Mouse (Mus musculus) adrenal gland, postnatal 14 days (tissue): ENCODE measurements around the gene Arf1. TPM values are rescaled to one million over a fixed set of nuclear protein-coding genes. Genes with fewer than 3 reads are reported as not detected.

Source experiments
- DNase-seq: peaks from one replicate; pipeline ENCODE4 v3.0.0; 2021; ENCODE audit warnings: mixed read lengths
- long read RNA-seq, 2 experiments: library from polyadenylated mRNA; stranded (forward); transcript quantifications; one replicate each; pipeline ENCODE4 v2.0.0; 2021
- total RNA-seq: library from RNA; stranded (reverse); gene quantifications from 2 replicates; pipeline ENCODE4 v1.2.3, GENCODE M21; 2021

The Arf1 gene
- 354 and 382 TPM in 2 replicates for total RNA-seq
- long read RNA-seq, experiment 1, transcript Arf1-201 (5 exons, 1,800 nt) = major isoform, 401 of 478 reads
- long read RNA-seq, experiment 1, transcript Arf1-202 (5 exons, 1,991 nt) = minor isoform, 11 of 478 reads
- long read RNA-seq, experiment 1, partial matches to known transcripts = 30 of 478 reads
- long read RNA-seq, experiment 1, other reads (novel, unspliced or antisense) = 36 of 478 reads
- long read RNA-seq, experiment 2, transcript Arf1-202 (5 exons, 1,991 nt) = minor isoform, 13 of 326 reads
- long read RNA-seq, experiment 2, transcript Arf1-201 (5 exons, 1,800 nt) = major isoform, 253 of 326 reads
- long read RNA-seq, experiment 2, partial matches to known transcripts = 52 of 326 reads
- long read RNA-seq, experiment 2, other reads (novel, unspliced or antisense) = 8 of 326 reads

DNA sequence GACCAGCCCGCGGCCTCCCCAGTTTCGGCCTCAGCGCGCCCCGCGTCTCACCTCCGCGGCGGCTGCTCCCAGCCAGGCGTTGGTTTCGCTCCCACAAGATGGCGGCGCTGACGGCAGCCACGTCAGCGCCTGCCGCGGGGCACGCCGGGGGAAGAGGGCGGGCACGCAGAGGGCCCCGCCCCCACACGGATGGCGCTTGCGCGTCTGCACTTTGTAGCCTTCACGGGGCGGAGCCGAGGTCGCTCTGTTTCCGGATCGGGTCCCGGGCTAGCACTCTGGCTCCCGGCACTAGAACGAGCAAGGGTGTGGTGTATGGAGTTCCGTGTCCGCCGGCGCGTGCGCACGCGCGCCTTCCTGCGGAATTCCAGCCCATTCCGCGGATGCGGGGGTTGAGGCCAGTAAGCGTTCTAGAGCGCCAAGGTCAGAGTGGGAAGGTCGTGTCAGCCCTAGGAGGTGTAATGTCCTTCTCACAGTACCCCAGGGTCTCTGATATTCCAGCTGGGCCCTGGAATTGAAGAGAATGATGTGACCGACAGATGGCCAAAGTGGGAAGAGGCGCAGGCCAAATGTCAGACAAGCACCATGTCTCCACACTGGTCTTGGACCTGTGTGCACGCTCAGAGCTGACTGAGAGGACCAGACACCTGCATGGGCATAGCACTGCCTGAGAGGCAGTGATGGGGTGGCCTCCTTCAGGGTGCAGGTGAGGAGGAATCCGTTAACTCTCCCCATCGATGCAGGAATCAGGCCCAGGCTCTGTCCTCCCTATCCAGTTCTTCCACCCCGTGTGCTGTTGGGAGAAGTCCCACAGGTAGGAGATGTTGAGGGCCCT is at the start of gene Arf1:
Gene Arf1 (minus strand): TSS at position 149 of the 832 bp plus-strand sequence.
- DNase-seq = peak; percentile 98

- DNase-seq = no peak
Measured at GRCm38 (mm10) chr11:59276877-59277276, 48.8 kb upstream of the Arf1 start.

GRCm38 (mm10) chr11:59274184-59274583 is 46.1 kb upstream of the Arf1 start:
- DNase-seq = no peak

DNA sequence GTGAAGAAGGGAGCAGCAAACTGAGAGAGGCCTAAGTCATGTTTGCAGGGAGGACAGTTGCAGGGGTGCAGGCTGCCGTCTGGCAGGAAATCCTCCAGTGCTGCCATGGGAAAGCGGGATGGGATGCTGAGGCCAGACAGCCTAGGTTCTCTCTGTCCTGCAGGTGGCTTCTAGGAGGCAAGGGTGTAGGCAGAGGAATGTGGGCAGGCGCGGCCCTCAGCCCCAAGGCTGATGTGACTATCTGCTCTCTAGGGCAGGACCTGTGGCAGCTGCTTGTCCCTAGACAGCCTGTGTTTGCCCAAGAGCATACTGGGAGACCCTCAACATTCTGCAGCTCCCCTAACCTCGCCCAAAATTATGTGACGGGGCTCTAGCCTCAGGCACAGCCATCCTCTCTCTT is 38.7 kb upstream of the Arf1 start:
- no peak for DNase-seq

DNA sequence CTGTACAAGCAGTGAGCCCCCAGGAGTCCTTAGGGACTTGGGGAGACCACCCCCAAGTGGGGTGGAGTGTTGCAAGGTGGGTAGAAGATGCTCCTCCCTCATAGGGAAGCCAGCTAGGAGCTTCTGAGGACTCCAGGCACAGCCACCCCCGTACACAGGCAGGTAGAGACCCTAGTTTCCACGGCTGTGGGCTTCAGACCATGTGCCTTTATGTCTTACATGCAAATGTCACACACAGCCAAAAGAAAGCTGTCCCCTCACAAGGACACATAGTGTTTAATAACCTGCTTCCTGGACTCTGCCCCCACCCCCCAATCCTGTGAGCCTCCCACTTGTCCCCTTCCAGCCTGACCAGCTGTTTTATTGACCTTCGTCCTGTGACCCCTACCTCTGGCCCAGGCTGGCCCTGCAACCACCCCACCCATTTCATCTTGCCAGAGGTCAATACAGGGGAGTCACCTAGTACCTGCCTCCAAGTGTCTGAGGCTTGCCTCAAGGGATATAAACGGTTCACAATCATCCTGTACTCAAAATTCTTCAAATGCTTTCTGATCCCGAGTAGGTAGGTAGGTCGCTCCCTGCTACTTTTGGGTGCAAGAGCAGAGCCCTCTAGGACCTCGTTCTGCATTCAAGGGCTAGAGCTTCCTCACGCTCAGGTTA is 37.2 kb upstream of the Arf1 start:
- DNase-seq = no peak

GRCm38 (mm10) chr11:59264593-59264992 is 36.5 kb upstream of the Arf1 start:
- no peak for DNase-seq

- peak; percentile 75 for DNase-seq
Measured at GRCm38 (mm10) chr11:59263870-59264563, 35.9 kb upstream of the Arf1 start.

DNA sequence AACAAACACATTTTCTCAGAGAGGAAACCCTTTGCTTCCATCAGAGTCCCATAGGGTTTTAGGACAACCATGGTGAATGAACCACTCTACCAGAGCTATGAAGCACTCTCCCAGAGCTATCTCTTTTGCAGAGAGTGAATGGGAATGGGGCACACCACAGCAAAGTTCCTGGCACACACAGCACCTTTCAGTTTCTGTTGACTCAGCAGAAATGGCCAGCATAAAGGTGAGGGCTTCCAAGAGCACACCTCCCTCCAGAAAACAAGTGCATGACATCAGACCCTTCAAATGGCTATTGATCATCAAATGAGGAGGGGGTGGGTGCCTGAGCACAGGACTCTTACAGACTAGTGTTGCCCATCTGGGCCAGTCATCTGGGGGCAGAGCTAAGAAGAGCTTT is 34.2 kb upstream of the Arf1 start:
- no peak for DNase-seq

DNA sequence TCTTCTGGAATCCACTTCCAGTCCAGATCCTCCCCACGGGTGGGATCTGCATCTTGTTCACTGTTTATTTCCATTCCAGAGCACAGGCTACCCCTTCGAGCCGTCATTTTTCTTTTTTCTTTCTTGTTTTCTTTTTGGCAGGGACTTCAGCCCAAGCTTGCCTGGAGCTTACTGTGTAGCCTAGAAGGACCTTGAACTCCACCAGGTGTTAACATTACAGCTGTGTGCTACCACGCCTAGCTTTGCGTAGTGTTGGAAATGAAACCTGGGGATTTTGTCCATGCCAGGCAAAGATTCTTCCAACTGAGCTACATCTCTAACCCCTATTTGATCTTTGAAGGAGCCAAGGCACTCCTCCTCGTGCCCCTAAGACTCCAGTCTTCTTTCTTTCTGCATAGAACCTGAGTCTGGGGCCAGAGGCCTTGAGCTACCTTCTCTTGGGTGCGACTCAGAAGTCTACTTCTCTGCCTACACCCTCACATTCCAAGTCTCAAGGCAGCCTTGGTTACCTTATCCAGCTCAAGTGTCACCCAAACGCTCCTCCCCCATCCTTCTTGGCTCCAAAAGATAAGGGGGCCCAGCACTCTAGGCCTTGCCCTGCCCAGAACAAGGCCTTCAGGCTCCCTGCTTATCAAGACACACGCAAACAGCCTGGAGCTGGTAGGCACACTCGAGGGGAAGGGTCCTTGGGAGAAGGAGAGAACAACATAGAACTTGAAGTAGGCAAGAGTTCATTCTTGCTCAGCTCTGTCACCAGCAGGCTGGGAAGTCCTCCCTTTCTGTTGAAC is 32.8 kb upstream of the Arf1 start:
- no peak for DNase-seq

DNA sequence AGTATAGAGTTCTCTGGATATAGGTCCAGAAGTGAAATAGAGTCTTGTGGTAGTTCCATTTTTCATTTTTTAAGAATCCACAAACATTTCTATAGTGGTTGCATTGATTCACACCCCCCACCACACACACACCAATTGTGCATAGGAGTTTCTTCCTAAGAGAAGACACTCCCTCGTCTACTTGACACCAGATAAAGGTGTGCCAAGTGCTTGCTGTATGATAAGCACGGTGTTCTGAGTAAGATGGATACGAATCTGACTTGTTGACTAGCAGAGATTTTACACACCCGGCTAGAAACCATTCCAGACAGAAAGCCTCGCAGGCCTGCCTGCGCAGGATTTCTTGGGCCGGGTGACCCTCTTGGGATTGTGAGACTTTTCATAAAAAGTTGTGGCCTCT is 31.6 kb upstream of the Arf1 start:
- no peak for DNase-seq

DNA sequence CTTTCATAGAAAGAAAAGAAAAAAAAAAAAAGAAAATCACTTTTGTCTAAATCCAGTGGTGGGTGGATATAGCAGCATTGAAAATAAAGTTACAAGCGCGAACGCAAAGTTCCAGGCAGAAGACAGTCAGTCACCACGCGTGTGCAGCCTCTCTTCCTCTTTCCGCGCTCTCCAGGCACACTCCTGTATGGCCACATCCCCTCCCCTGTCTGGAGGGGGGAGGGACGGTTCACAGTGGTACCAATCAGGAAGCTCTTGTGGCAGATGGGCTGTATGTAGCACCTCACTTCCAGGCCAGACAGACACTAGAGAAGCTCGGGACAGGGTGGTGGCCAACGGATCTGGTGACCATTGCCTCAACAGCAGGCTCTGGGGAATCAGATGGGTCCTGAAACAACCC is 20.0 kb upstream of the Arf1 start:
- no peak for DNase-seq

GRCm38 (mm10) chr11:59243856-59244255 is 15.8 kb upstream of the Arf1 start:
- DNase-seq = no peak

- no peak for DNase-seq
Measured at GRCm38 (mm10) chr11:59241841-59242240, 13.8 kb upstream of the Arf1 start.

GRCm38 (mm10) chr11:59239796-59240195 is 11.7 kb upstream of the Arf1 start:
- no peak for DNase-seq

- no peak for DNase-seq
Measured at GRCm38 (mm10) chr11:59239428-59239785, 11.3 kb upstream of the Arf1 start.

- DNase-seq = peak; percentile 90
Measured at GRCm38 (mm10) chr11:59238525-59239427, 10.7 kb upstream of the Arf1 start.

DNA sequence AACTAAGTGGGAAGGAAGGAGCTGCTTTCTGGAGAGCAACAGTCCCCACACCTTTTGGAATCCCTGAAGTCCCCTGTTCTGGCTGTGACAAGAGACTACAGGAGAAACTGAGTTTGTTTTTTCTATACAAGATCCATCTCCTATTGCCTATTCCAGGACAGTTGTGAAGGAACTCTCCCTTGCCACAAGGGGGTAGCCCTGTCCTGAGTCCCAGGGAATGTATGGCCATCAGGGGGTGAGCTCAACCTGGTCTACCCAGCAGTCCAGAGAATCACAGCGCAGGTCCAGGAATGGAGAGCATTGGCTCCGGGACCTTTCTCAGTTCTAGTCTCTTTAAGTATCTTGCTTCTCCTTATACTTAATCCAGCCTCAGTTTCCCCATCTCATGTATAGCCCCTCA is 4.7 kb upstream of the Arf1 start:
- no peak for DNase-seq

DNA sequence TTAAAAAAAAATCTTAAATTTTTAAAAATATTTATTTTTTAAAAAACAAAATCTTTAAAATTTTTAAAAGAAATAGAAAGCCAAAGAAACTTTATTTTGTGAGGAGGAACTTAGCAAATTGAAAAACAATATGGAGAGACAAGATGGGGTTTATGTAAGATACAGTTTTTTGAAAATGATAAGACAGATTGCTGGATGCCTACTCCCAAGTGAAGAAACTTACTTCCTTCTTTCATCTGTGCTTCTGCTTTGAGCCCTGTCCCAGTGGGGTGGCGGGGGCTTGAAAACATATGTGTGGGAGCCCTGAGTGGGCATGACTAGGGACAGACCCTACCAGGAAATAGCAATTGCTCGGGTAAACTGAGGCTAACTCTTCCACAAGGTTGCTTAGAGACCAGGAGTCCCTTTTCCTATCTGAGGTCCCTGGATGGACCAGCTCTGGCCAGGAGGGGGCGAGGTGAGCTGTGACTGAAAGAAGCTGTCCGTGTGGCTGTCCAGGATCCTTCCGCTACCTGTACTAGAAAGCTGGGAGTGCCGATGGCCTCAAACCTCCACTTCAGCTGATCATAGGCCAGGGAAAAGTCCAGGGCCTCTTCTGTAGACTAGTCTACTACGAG is 2.2 kb upstream of the Arf1 start:
- peak; percentile 81 for DNase-seq

DNA sequence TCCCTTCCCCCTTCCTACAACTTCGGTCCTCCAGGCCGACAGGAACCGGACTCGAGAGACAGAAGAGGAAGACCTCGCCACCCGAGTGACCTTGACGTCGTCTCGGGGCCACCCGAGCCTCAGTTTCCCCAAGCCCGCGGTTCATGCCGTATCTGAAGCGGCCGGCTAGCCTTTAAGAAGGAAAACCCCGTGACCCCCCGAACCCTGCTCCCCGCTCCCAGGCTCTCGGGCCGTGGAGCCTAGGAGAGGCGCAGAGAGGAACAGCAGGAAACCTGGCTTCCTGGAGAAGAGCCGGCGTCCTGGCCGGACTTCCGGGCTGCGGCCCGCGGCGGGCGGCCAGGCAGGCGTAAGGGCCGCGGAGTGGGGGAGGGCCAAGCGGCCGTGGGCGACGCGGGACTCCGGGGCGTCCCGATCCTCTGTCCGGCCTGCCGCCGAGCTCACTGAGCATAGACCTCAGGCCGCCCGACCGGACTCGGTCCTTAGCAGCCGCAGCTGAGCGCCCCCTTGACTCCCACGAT is 407 bp downstream of the Arf1 start:
- DNase-seq = no peak
